Mouse (Mus musculus) neural tube, embryonic 15.5 days (tissue): Measurements from ENCODE around the gene Siah3. TPM values are rescaled to one million over a fixed set of nuclear protein-coding genes. Genes with fewer than 3 reads are reported as not detected.

Experiments used
- ATAC-seq: fragments of 200-750 bp; cut with Nextera tagmentation; 2 replicates; pipeline ENCODE4 v1.8.0; 2017; ENCODE audit warnings: mild to moderate bottlenecking, moderate TSS enrichment, moderate library complexity; ENCODE audit not compliant: low FRiP score
- H3K27ac ChIP-seq: fragments of 300-500 bp; sonication (generic); replicated peaks from 2 replicates; pipeline ENCODE4 v1.5.1; 2015; ENCODE audit warnings: mild to moderate bottlenecking, inconsistent platforms
- H3K27me3 ChIP-seq: fragments of 300-500 bp; sonication (generic); replicated peaks from 2 replicates; pipeline ENCODE4 v1.6.1; 2015; ENCODE audit warnings: inconsistent platforms
- H3K36me3 ChIP-seq: fragments of 300-500 bp; sonication (generic); 2 replicates; pipeline ENCODE4 v1.6.1; 2015; ENCODE audit warnings: inconsistent platforms
- H3K4me1 ChIP-seq: fragments of 300-500 bp; sonication (generic); 2 replicates; pipeline ENCODE4 v1.6.1; 2015; ENCODE audit warnings: inconsistent platforms
- H3K4me2 ChIP-seq: fragments of 300-500 bp; sonication (generic); 2 replicates; pipeline ENCODE4 v1.6.1; 2015; ENCODE audit warnings: inconsistent platforms, mild to moderate bottlenecking, moderate library complexity
- H3K4me3 ChIP-seq: fragments of 300-500 bp; sonication (generic); replicated peaks from 2 replicates; pipeline ENCODE4 v1.5.1; 2015; ENCODE audit warnings: mild to moderate bottlenecking, inconsistent platforms
- H3K9ac ChIP-seq: fragments of 300-500 bp; sonication (generic); replicated peaks from 2 replicates; pipeline ENCODE4 v1.6.1; 2015; ENCODE audit warnings: mild to moderate bottlenecking, inconsistent platforms
- H3K9me3 ChIP-seq: fragments of 300-500 bp; sonication (generic); replicated peaks from 2 replicates; pipeline ENCODE4 v1.6.1; 2016; ENCODE audit warnings: inconsistent platforms
- WGBS: fragments of 180-500 bp; shearing (Covaris S2); methylation state at CpG from one replicate; pipeline ENCODE4 v1.1.7; 2015; ENCODE audit warnings: mixed read lengths; 5-methylcytosine and 5-hydroxymethylcytosine counted together
- polyA plus RNA-seq: library from polyadenylated mRNA; unstranded; fragments of >200 nt; fragmentation: Nextera tagmentation; extraction: Ambion mirVana; gene quantifications from 2 replicates; pipeline ENCODE4 v1.2.1, GENCODE M21; 2015

The Siah3 gene
- polyA plus RNA-seq, 1 experiment from 2014 or later, result 5.1 TPM

GRCm38 (mm10) chr14:75527464-75528190, 71.8 kb downstream of the Siah3 start:
- no peak overlapping the region for H3K9ac ChIP-seq
- WGBS, result 44% methylated on average over 10 of the region's 10 CpGs
- no peak overlapping the region for H3K4me3 ChIP-seq
- no peaks in the 10 kb centered on the region for H3K9me3 ChIP-seq
- peak overlapping the region; percentile 30; the same call in 1 of the 2 replicates for H3K27ac ChIP-seq
- no peaks in the 10 kb centered on the region for H3K36me3 ChIP-seq
- H3K27me3 ChIP-seq, result no peaks in the 10 kb centered on the region
- peaks cover 27% of the 10 kb centered on the region for H3K4me1 ChIP-seq
- H3K4me2 ChIP-seq, result no peak overlapping the region
- peak; percentile 70 for ATAC-seq

- Histone ChIP-seq H3K4me3 (no peak overlapping the region), H3K4me2 (no peak overlapping the region), H3K9me3 (no peaks in the 10 kb centered on the region), H3K36me3 (no peaks in the 10 kb centered on the region), H3K27me3 (0 out of 2 replicates have a peak, but pooled peaks cover 4% of the 10 kb centered on the region), H3K4me1 (peaks cover 27% of the 10 kb centered on the region), H3K27ac (no peak overlapping the region), H3K9ac (no peak overlapping the region)
- ATAC-seq, result no peak
- 76% methylated on average over 7 of the region's 7 CpGs for WGBS
These were observed 75.1 kb downstream of the Siah3 start for GRCm38 (mm10) chr14:75530815-75531353.

- H3K27me3 ChIP-seq, result 0 out of 2 replicates have a peak, but pooled peaks cover 3% of the 10 kb centered on the region
- H3K4me3 ChIP-seq, result no peak overlapping the region
- H3K4me2 ChIP-seq, result no peak overlapping the region
- 30% methylated on average over 2 of the region's 2 CpGs for WGBS
- peak; percentile 36; the same call in 1 of the 2 replicates for ATAC-seq
- no peaks in the 10 kb centered on the region for H3K36me3 ChIP-seq
- peaks cover 30% of the 10 kb centered on the region for H3K4me1 ChIP-seq
- H3K9ac ChIP-seq, result no peak overlapping the region
- no peaks in the 10 kb centered on the region for H3K9me3 ChIP-seq
- no peak overlapping the region for H3K27ac ChIP-seq
These were observed 83.4 kb downstream of the Siah3 start for GRCm38 (mm10) chr14:75539205-75539604.

- WGBS, result 42% methylated on average over 17 of the region's 17 CpGs
- Histone ChIP-seq H3K36me3 (no peaks in the 10 kb centered on the region), H3K27me3 (no peaks in the 10 kb centered on the region), H3K4me2 (no peak overlapping the region), H3K4me3 (no peak overlapping the region), H3K27ac (peak overlapping the region; percentile 51), H3K9me3 (no peaks in the 10 kb centered on the region), H3K9ac (no peak overlapping the region), H3K4me1 (peaks cover 30% of the 10 kb centered on the region)
- ATAC-seq, result no peak; the same call in 1 of the 2 replicates
These were observed 84.6 kb downstream of the Siah3 start for GRCm38 (mm10) chr14:75540216-75540995.

GRCm38 (mm10) chr14:75540996-75541350, 85.2 kb downstream of the Siah3 start:
- H3K9me3 ChIP-seq, result no peaks in the 10 kb centered on the region
- peaks cover 30% of the 10 kb centered on the region for H3K4me1 ChIP-seq
- H3K36me3 ChIP-seq, result no peaks in the 10 kb centered on the region
- H3K27me3 ChIP-seq, result no peaks in the 10 kb centered on the region
- H3K4me2 ChIP-seq, result no peak overlapping the region
- H3K27ac ChIP-seq, result peak overlapping the region; percentile 51
- peak; percentile 54; the same call in 1 of the 2 replicates for ATAC-seq
- no peak overlapping the region for H3K9ac ChIP-seq
- H3K4me3 ChIP-seq, result no peak overlapping the region
- 13% methylated on average over 5 of the region's 5 CpGs for WGBS

- no peaks in the 10 kb centered on the region for H3K36me3 ChIP-seq
- H3K9ac ChIP-seq, result no peak overlapping the region
- H3K4me3 ChIP-seq, result no peak overlapping the region
- 18% methylated on average over 8 of the region's 8 CpGs for WGBS
- peak overlapping the region; percentile 51; the same call in 1 of the 2 replicates for H3K27ac ChIP-seq
- no peak for ATAC-seq
- H3K27me3 ChIP-seq, result no peaks in the 10 kb centered on the region
- no peaks in the 10 kb centered on the region for H3K9me3 ChIP-seq
- H3K4me2 ChIP-seq, result no peak overlapping the region
- peaks cover 24% of the 10 kb centered on the region for H3K4me1 ChIP-seq
These were observed 85.9 kb downstream of the Siah3 start for GRCm38 (mm10) chr14:75541731-75542130.

- ATAC-seq, result no peak
- no peak overlapping the region for H3K9ac ChIP-seq
- WGBS, result 52% methylated on average over 9 of the region's 9 CpGs
- H3K4me3 ChIP-seq, result no peak overlapping the region
- H3K27me3 ChIP-seq, result 0 out of 2 replicates have a peak, but pooled peaks cover 4% of the 10 kb centered on the region
- peaks cover 18% of the 10 kb centered on the region for H3K4me1 ChIP-seq
- no peak overlapping the region for H3K4me2 ChIP-seq
- H3K9me3 ChIP-seq, result no peaks in the 10 kb centered on the region
- H3K36me3 ChIP-seq, result no peaks in the 10 kb centered on the region
- H3K27ac ChIP-seq, result no peak overlapping the region
These were observed 106.0 kb downstream of the Siah3 start for GRCm38 (mm10) chr14:75561577-75562331.

- H3K4me2 ChIP-seq, result peak overlapping the region; percentile 15; the same call in 1 of the 2 replicates
- WGBS, result 23% methylated on average over 14 of the region's 14 CpGs
- ATAC-seq, result peak; percentile 90
These were observed 109.9 kb downstream of the Siah3 start for GRCm38 (mm10) chr14:75565534-75566140.

GRCm38 (mm10) chr14:75566303-75566702, 110.5 kb downstream of the Siah3 start:
- H3K4me3 ChIP-seq, result no peak overlapping the region
- H3K27me3 ChIP-seq, result 0 out of 2 replicates have a peak, but pooled peaks cover 4% of the 10 kb centered on the region
- no peaks in the 10 kb centered on the region for H3K36me3 ChIP-seq
- ATAC-seq, result 0 out of 2 replicates have a peak, but pooled peaks have one; percentile 39
- peaks cover 23% of the 10 kb centered on the region for H3K4me1 ChIP-seq
- no peak overlapping the region for H3K4me2 ChIP-seq
- 20% methylated on average over 3 of the region's 3 CpGs for WGBS
- H3K27ac ChIP-seq, result peak overlapping the region; percentile 63
- H3K9me3 ChIP-seq, result no peaks in the 10 kb centered on the region
- H3K9ac ChIP-seq, result no peak overlapping the region

More at GRCm38 (mm10) chr14:75565534-75566140, 109.9 kb downstream of the Siah3 start:
- no peaks in the 10 kb centered on the region for H3K9me3 ChIP-seq
- H3K4me3 ChIP-seq, result no peak overlapping the region
- H3K9ac ChIP-seq, result no peak overlapping the region
- H3K4me1 ChIP-seq, result peaks cover 23% of the 10 kb centered on the region
- H3K27me3 ChIP-seq, result 0 out of 2 replicates have a peak, but pooled peaks cover 4% of the 10 kb centered on the region
- H3K36me3 ChIP-seq, result no peaks in the 10 kb centered on the region
- peak overlapping the region; percentile 63; the same call in 1 of the 2 replicates for H3K27ac ChIP-seq

GRCm38 (mm10) chr14:75579010-75579409, 123.2 kb downstream of the Siah3 start:
- no peak overlapping the region for H3K4me3 ChIP-seq
- no peaks in the 10 kb centered on the region for H3K4me1 ChIP-seq
- no peaks in the 10 kb centered on the region for H3K9me3 ChIP-seq
- no peak overlapping the region for H3K27ac ChIP-seq
- H3K4me2 ChIP-seq, result no peak overlapping the region
- ATAC-seq, result no peak
- no peaks in the 10 kb centered on the region for H3K27me3 ChIP-seq
- H3K36me3 ChIP-seq, result no peaks in the 10 kb centered on the region
- H3K9ac ChIP-seq, result no peak overlapping the region
- 86% methylated on average over 6 of the region's 6 CpGs for WGBS
